Comparison of ENCODE assay signal across 11 mouse cellular contexts in genomic region chr2:166359995-166360394, GRCm38 (mm10).
DNase-seq lines count a peak whose midpoint lies in the region; ATAC-seq and TF ChIP-seq lines count a peak whose summit lies in the region.
"Had no signal": no experiment of that assay in that cellular context is flagged by ENCODE, and none has a peak within 500 bp of the region (broad histone marks: within the 10 kb centered on the region; RNA-seq: fewer than 3 reads in every experiment).

No protein-coding gene starts in this region.

- ATAC-seq in heart, embryonic 11.5 days (replicated peaks; ENCODE audit: insufficient number of reproducible peaks, low FRiP score, low TSS enrichment) = no peak
- ATAC-seq in hindbrain, embryonic 11.5 days (ENCODE audit: low FRiP score) = 0 out of 2 replicates have a peak, but pooled peaks have one; percentile 30
- no peak for ATAC-seq in intestine, postnatal 0 days
- ATAC-seq: activated CD4-positive, CD25-positive, alpha-beta regulatory T cell, adult 4 months had no signal

- no peaks in the 10 kb centered on the region for H3K36me3 ChIP-seq in heart, embryonic 10.5 days
- no peaks in the 10 kb centered on the region for H3K36me3 ChIP-seq in heart, embryonic 11.5 days (ENCODE audit: control insufficient read depth, insufficient read depth, low read length)
- H3K36me3 ChIP-seq in hindbrain, embryonic 11.5 days (ENCODE audit: control insufficient read depth, insufficient read depth, low read length) = no peaks in the 10 kb centered on the region
- H3K36me3 ChIP-seq in intestine, postnatal 0 days (ENCODE audit: control insufficient read depth, insufficient read depth) = no peaks in the 10 kb centered on the region
- H3K36me3 ChIP-seq: stomach, embryonic 15.5 days had no signal

- no peak overlapping the region for H3K4me2 ChIP-seq in heart, embryonic 11.5 days
- no peak overlapping the region for H3K4me2 ChIP-seq in hindbrain, embryonic 11.5 days (replicated peaks; ENCODE audit: low read depth, low read length)
- H3K4me2 ChIP-seq in intestine, postnatal 0 days (replicated peaks; ENCODE audit: low read depth) = no peak overlapping the region
- H3K4me2 ChIP-seq: stomach, embryonic 15.5 days had no signal

- no peak overlapping the region for H3K9ac ChIP-seq in heart, embryonic 11.5 days (ENCODE audit: low read depth, low read length)
- H3K9ac ChIP-seq in hindbrain, embryonic 11.5 days (ENCODE audit: low read depth, low read length) = no peak overlapping the region
- no peak overlapping the region for H3K9ac ChIP-seq in intestine, postnatal 0 days (ENCODE audit: low read depth, low read length)
- H3K9ac ChIP-seq: stomach, embryonic 15.5 days had no signal

- WGBS in heart, embryonic 10.5 days = 43% methylated on average over 13 of the region's 13 CpGs
- 38% methylated on average over 13 of the region's 13 CpGs for WGBS in heart, embryonic 11.5 days (ENCODE audit: insufficient replicate concordance)
- 61% methylated on average over 13 of the region's 13 CpGs for WGBS in hindbrain, embryonic 11.5 days
- 13% methylated on average over 13 of the region's 13 CpGs for WGBS in olfactory bulb, adult 2 months
- WGBS in intestine, postnatal 0 days = 48% methylated on average over 13 of the region's 13 CpGs

- H3K4me1 ChIP-seq in heart, embryonic 10.5 days = peaks cover 51% of the 10 kb centered on the region
- H3K4me1 ChIP-seq in heart, embryonic 11.5 days (ENCODE audit: control insufficient read depth, insufficient read depth, low read length) = peaks cover 27% of the 10 kb centered on the region
- H3K4me1 ChIP-seq in hindbrain, embryonic 11.5 days (replicated peaks; ENCODE audit: control insufficient read depth, insufficient read depth, low read length) = peaks cover 2% of the 10 kb centered on the region; the same call in 1 of the 2 replicates
- H3K4me1 ChIP-seq in olfactory bulb, adult 2 months (ENCODE audit: control insufficient read depth, insufficient read depth, low read length) = peaks cover 21% of the 10 kb centered on the region
- no peaks in the 10 kb centered on the region for H3K4me1 ChIP-seq in intestine, postnatal 0 days (replicated peaks; ENCODE audit: control insufficient read depth, insufficient read depth, low read length)

- TF ChIP-seq POLR2A in olfactory bulb, adult 2 months (IDR thresholded peaks at IDR 0.05; ENCODE audit: insufficient read depth, low read depth, low read length) = no peak

- H3K9me3 ChIP-seq in heart, embryonic 10.5 days = no peaks in the 10 kb centered on the region
- no peaks in the 10 kb centered on the region for H3K9me3 ChIP-seq in heart, embryonic 11.5 days (replicated peaks; ENCODE audit: control insufficient read depth, low read length)
- H3K9me3 ChIP-seq in hindbrain, embryonic 11.5 days (ENCODE audit: control insufficient read depth, low read length) = no peaks in the 10 kb centered on the region
- no peaks in the 10 kb centered on the region for H3K9me3 ChIP-seq in intestine, postnatal 0 days (ENCODE audit: control insufficient read depth)
- H3K9me3 ChIP-seq: stomach, embryonic 15.5 days had no signal

- no peak for TF ChIP-seq CTCF in olfactory bulb, adult 2 months (IDR thresholded peaks at IDR 0.05; ENCODE audit: insufficient read depth, low read depth, low read length)
- TF ChIP-seq CTCF in intestine, postnatal 0 days (IDR thresholded peaks at IDR 0.05; ENCODE audit: low read depth) = no peak

- H3K4me3 ChIP-seq in heart, embryonic 10.5 days = no peak overlapping the region
- no peak overlapping the region for H3K4me3 ChIP-seq in heart, embryonic 11.5 days (ENCODE audit: low read depth, low read length)
- no peak overlapping the region for H3K4me3 ChIP-seq in hindbrain, embryonic 11.5 days (ENCODE audit: low read depth, low read length)
- H3K4me3 ChIP-seq in olfactory bulb, adult 2 months (ENCODE audit: insufficient read depth, low read depth, low read length) = no peak overlapping the region
- no peak overlapping the region for H3K4me3 ChIP-seq in intestine, postnatal 0 days (ENCODE audit: low read depth, low read length)
- H3K4me3 ChIP-seq: gastrocnemius, adult 2 months; stomach, embryonic 15.5 days had no signal

- peak overlapping the region; percentile 75; the same call in 1 of the 2 replicates for H3K27ac ChIP-seq in heart, embryonic 10.5 days
- H3K27ac ChIP-seq in heart, embryonic 11.5 days (ENCODE audit: low read depth, low read length) = no peak overlapping the region; the same call in 1 of the 2 replicates
- 0 out of 2 replicates have a peak overlapping the region, but pooled peaks have one; percentile 42 for H3K27ac ChIP-seq in hindbrain, embryonic 11.5 days (ENCODE audit: low read depth, low read length)
- peak overlapping the region; percentile 22; the same call in 1 of the 2 replicates for H3K27ac ChIP-seq in olfactory bulb, adult 2 months (ENCODE audit: insufficient read depth, low read depth, low read length)
- H3K27ac ChIP-seq in intestine, postnatal 0 days (ENCODE audit: low read depth, low read length) = no peak overlapping the region
- H3K27ac ChIP-seq: gastrocnemius, adult 2 months; stomach, embryonic 15.5 days had no signal

- H3K27me3 ChIP-seq in heart, embryonic 10.5 days (ENCODE audit: insufficient read depth, poor library complexity, severe bottlenecking) = 0 out of 2 replicates have a peak, but pooled peaks cover 12% of the 10 kb centered on the region
- H3K27me3 ChIP-seq in heart, embryonic 11.5 days (ENCODE audit: control insufficient read depth, insufficient read depth, low read length) = no peaks in the 10 kb centered on the region
- no peaks in the 10 kb centered on the region for H3K27me3 ChIP-seq in hindbrain, embryonic 11.5 days (ENCODE audit: control insufficient read depth, insufficient read depth, low read length)
- no peaks in the 10 kb centered on the region for H3K27me3 ChIP-seq in intestine, postnatal 0 days (replicated peaks; ENCODE audit: control insufficient read depth, insufficient read depth, low read length)
- H3K27me3 ChIP-seq: stomach, embryonic 15.5 days had no signal

- DNase-seq in heart, embryonic 10.5 days (ENCODE audit: low spot score) = no peak
- peak; percentile 47 for DNase-seq in right cerebral cortex, adult 18-20 months
- no peak for DNase-seq in right cerebral cortex, postnatal 36 days (ENCODE audit: low spot score in 2 of 2)
- peak; percentile 51 for DNase-seq in hindbrain, embryonic 11.5 days (ENCODE audit: low spot score)
- DNase-seq in embryo, embryonic 10 days (ENCODE audit: low spot score) = no peak
- DNase-seq: gastrocnemius, adult 2 months had no signal

Comparison
In these comparisons a context has a peak if more than half of its experiments do, and no peak if none do; other contexts are left out.
1. DNase-seq: peak in right cerebral cortex, adult 18-20 months (single experiment) and hindbrain, embryonic 11.5 days (single experiment); none in heart, embryonic 10.5 days (single experiment), right cerebral cortex, postnatal 36 days (0 of 2) and embryo, embryonic 10 days (single experiment).
2. H3K27ac ChIP-seq: peak in heart, embryonic 10.5 days (single experiment), hindbrain, embryonic 11.5 days (single experiment) and olfactory bulb, adult 2 months (single experiment); none in heart, embryonic 11.5 days (single experiment) and intestine, postnatal 0 days (single experiment).